Mouse (Mus musculus) 3134 (cell line): ENCODE measurements around the gene Apon.
"Not testable (repeated sequence)": the region's sequence is repeated elsewhere in the genome, so short reads cannot be mapped to it uniquely, and the experiment has no call there.

ENCODE experiments used
- DNase-seq: peaks from one replicate; pipeline ENCODE4 v3.0.0-alpha.2; 2011; ENCODE audit warnings: low spot score; ENCODE audit not compliant: insufficient read length; ENCODE audit errors: extremely low read depth

Apon gene

DNA sequence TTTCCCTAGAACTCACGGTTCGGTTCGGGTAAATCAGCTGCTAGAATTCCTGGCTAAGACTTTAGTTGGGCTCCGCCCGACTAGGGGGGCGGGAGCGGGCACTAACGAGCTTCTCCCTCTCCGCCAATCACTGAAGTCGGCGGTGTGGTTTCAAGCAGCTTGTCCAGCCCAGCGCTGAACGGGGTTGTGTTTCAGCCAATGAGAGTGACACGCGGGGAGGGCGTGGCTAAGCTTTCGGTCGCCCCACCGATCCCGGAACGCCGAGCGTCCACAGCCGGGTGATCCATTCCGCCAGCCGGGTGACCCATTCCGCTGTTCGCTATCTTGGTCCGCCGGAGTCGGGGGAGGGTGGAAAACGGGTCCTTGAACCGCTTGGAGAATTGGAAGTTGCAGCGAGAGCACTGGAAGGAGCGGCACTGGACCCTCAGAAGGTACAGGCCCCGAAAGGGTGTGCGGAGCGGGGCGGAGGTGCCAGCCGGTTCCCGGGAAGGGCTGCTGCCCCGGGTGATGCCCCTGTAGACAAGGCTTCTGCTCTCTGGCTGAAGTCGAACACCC, 16.5 kb downstream of the Apon start, which contains the start of gene Stat2:
Stat2 (plus strand) TSS at position 273 of the 555 bp plus-strand sequence.
- DNase-seq, result peak; percentile 97

DNA sequence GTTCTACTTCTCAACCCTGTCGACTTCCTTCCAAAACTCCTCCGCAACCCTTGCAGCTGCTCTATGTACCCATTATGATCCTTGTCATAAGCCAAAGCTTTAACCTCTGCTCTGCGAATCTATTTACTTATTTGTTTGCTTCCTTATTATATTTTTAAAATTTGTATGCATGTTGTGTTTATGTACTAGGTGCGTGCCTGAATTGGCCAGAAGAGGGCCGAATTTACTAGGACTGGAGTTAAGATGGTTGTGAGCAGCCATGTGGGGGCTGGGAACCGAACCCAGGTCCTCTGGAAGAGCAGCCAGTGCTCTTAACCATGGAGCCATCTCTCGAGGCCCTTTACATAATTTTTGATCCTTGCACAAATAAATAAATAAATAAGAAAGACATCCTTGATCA, 17.0 kb downstream of the Apon start:
- no peak for DNase-seq

DNA sequence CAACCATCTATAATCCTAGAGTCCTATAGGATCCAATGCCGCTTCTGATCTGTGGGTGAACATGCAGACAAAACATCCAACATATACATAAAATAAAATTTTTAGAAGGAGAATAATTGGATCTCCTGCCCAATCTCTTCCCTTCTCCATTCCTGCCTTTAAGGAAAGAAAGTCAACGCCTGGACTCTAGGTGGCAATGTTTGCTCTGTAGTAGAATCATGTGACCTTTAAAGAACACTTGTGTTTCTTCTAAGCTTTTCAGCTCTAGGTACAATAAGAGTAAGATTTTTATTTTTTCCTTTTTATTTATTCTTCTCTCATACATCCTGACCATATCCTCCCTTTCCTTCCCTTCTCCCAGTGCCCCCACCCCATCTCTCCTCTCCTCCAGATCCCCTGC, 18.0 kb downstream of the Apon start:
- no peak for DNase-seq

DNA sequence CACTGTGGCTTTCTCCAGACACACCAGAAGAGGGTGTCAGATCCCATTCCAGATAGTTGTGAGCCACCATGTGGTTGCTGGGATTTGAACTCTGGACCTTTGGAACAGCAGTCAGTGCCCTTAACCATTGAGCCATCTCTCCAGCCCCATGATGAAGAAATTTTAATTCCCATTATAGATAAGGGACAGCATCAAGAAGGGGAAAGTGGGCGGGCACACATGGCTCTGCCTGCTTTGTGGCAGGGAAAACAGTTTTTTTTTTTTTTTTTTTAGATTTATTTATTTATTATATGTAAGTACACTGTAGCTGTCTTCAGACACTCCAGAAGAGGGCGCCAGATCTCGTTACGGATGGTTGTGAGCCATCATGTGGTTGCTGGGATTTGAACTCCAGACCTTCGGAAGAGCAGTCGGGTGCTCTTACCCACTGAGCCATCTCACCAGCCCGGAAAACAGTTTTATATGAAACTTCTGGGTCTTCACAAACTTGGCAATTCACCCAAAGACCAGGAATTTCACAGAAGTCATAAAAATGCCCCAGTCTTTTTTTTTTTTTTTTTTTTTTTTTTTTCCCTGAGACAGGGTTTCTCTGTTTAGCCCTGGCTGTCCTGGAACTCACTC, 19.0 kb downstream of the Apon start:
- DNase-seq, result not testable (repeated sequence)

DNA sequence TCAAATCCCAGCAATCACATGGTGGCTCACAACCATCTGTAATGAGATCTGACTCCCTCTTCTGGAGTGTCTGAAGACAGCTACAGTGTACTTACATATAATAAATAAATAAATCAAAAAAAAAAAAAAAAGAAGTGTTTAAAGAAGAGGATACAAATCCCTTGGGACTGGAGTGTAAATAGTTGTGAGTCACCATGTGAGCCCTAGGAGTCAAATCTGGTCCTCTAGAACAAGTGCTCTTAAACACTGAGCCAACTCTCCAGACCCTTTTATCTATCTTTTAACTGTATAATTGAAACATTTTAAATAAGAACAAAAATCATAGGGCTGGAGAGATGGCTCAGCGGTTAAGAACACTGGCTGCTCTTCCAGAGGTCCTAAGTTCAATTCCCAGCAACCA, 21.5 kb downstream of the Apon start:
- DNase-seq, result not testable (repeated sequence)

DNA sequence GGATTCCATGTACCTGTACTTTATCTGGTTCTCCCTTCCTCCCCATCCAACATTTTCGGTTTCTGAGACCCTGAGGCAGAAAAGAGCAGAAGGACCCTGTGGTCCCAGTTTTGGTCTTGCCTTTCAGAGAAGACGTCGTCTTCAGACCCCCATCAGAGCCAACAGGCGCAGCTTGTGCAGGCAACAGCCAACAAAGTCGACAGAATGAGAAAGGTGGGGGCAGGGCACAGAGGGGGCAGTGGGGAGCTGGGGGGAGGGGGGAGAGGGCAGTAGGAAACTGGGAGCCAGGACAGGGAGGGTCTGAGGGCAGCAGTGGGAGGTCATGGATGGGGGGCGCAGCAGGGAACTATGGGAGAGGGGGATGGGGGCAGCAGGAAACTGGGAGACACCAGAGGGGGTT, 24.3 kb downstream of the Apon start:
- DNase-seq, result no peak

DNA sequence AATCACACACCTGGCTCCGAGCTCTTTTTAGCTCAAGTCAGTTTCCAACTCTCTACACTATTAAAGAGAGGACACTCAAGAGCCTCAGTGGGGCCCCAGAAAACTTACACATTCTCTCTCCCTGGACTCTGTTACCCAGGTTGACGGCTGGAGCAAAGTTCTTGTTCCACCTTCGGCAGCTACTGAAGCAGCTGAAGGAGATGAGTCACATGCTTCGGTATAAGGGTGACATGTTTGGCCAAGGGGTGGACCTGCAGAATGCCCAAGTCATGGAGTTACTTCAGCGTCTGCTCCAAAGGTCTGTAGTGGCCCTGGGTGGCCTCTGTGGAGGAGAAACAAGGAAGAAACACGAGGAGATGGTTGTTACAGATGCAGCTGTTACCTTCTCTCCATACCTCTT, 27.0 kb downstream of the Apon start:
- DNase-seq, result no peak

DNA sequence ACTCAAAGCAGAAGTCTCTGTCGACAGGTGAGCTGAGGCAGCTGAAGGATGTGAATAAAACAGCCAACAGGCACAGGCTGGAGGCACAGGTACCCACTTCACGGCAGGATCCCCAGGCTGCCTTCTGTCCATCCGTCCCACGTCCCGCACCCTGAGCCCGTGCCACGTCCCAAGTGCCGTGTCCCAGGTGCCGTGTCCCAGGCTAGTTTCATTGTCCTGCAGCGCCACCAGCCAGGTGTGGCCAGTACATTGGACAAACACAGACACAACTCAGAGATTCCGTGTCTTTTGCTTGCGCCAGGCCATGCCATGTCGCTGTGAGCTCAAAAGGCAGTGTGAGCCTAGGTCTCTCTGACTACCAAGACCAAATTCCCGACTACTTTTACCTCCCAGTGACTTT, 27.8 kb downstream of the Apon start:
- no peak for DNase-seq

DNA sequence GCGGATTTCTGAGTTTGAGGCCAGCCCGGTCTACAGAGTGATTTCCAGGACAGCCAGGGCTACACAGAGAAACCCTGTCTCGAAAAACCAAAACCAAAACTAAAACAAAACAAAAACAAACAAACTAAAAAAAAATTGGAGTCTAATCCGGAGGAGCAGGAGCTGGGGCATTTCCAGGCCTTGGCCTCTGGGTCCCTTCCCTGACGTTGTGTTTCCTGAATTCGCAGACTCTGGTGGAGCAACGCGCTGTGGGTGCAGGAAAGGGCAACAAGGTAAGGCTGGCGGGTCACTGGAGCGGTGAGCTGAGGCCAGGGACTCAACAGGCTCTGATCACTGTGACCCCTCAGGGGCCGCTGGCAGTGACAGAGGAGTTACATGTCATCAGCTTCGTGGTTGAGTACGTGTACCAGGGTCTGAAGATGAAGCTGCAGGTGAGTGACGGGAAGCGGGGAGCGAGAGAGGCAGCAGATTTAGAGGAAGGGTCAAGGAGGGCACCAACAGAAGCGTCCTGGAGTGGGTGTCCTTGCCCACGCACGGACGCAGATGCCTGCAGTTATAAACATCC, 29.1 kb downstream of the Apon start:
- no peak for DNase-seq

DNA sequence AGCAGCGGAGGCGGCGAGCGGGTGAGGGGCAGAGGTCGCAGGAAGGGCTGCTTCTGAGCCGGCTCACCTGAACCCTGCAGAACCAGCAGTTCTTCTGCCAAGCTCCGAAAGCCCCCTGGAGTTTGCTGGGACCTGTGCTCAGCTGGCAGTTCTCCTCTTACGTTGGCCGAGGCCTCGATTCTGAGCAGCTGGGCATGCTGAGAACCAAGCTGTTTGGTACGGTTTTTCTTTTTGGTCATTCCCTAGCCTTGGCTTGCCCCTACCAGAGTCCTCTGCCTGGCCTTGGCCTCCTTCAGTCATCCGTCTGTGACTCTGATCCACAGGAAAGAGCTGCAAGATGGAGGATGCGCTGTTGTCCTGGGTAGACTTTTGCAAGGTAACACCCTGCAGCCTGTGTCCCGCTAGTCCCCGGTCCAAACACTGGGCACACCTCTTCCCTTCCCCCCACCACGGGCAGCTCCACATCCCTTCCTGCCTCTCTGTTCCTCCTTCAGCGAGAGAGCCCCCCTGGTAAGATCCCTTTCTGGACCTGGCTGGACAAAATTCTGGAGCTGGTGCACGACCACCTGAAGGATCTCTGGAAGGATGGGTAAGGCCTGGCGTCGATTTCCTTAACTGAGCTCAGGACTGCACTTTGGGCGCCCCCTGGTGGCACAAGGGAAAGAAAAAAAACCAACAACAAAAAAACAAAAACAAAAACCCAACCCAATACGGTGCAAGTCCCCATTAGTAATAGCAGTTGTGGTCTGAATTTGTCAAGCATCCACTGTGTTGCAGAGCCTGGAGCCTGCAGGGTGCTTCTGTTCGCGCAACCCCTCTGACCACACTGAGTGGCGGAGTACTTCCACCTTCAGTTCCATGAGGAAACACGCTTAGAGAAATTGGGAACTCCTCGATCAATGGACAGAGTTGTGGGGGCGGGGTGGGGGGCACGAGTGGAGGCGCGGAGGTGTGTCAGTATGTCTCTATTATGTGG, 30.0 kb downstream of the Apon start:
- peak; percentile 47 for DNase-seq

DNA sequence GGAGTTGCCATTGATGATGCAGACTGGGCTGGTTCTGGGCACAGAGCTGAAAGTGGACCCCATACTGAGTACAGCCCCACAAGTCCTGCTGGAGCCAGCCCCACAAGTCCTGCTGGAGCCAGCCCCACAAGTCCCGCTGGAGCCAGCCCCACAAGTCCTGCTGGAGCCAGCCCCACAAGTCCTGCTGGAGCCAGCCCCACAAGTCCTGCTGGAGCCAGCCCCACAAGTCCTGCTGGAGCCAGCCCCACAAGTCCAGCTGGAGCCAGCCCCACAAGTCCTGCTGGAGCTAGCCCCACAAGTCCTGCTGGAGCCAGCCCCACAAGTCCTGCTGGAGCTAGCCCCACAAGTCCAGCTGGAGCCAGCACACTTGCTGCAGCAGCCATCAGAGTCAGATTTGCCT, 36.7 kb downstream of the Apon start:
- not testable (repeated sequence) for DNase-seq

DNA sequence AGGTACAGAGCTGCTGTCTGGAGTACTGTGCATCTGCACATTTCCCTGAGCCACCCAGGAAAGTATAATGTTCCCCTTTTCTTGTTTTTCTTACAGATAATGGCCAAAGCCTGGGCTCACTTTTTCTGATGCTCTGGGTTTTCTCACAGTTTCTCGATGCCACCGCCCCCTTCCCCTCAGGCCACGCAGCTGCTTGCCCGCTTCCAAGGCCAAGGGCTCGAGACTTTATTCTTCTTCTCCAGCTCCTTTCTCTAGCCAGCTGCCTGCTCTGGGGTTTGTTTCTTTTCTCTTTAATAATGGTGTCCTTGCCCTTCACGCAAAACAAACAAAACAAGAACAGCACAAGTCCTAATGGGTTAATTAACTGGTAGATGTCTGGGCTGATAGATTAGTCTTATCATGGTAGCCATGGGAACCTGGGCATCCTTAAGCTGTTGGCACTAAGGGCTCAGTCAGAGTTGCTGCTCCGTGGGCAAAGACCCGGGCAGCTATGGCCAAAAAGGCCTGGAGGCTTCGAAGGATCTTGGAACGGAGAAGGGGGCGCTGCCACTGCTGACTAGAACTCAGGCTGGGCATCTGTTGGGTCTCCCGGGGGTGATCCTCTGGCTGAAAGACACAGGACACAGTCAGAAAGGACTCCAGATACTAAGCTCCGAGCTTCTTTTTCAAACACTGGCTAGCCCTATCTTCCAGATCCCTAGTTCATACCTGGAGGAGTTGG, 42.6 kb downstream of the Apon start:
- DNase-seq, result no peak

DNA sequence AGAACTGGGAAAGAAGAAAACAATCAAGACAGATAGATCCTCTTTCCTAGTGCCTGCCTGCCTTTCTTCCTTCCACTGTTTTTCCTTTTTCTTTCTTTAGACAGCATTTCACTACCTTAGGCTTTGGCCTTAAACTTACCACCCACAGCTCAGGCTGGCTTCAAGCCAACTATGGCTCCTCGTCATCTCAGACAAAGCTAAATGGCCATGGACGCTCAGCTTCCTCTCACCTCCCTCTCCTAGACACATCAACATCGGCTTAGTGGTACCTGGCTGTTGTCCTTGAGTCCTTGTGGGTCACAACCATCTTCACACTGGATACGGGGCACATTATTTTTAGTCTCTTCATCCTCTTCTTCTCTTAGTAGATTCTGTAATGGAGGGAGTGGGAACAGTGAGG, 43.3 kb downstream of the Apon start:
- no peak for DNase-seq

DNA sequence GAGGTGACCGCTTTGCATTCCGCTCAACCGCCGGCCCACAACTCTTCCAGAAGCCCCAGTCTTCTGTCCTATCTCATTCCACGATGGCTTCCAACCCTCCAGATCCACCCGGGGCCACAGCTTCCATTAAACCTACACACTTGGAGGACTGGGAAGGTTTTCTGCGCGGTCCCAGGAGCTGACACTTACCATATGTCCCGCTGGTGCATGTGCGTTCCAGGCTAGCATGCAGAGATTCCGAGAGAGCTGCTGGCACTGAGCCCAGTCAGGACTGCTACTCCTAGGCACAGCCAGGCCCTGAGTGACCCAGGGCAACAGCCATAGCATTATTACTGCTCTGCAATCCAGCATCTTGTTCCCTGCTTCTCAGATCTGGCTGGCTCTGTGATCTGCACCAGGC, 43.7 kb downstream of the Apon start:
- DNase-seq, result no peak

DNA sequence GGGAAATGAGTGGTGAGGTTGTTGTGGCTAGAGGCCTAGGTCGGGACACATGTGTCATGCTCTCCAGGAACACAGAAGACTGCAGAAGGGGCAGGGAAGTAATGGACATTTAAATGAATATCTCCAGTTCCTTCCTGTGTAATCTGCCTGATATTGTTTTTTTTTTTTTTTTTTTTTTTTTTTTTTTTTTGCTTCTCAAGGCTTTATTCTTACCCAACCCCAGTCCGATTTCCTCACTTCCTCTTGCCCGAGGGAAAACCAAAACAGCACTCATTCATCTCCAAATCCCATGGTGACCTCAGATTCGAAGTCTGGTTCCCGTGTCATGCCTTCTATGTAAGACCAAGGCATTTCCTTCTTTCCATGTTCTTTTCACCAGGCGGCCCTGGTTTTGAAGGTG, 44.3 kb downstream of the Apon start:
- no peak for DNase-seq

DNA sequence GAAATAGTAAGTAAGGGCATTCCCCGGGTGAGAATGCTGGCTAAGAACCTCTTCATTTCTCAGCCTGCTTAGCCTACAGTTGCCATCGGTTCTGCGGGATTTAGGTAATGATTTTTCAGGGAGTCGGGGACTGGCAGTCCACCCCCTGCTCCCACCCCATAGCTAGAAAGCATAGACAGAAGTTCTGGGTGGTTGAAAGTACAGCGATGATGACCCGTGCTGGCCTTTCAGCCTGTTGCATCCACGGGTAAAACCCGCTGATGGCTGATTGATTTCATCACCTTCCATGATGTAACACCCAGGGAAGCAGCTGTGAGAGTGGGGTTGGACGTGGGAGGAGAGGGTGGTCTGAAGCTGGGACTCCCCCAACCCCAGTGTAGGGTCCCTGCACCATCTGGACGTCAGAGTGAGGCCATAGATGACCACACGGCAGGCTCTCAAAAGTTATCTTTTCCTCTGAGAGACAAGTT, 44.8 kb downstream of the Apon start, which contains the start of gene Il23a:
Il23a (minus strand) TSS at position 51 of the 470 bp plus-strand sequence.
- DNase-seq, result no peak

DNA sequence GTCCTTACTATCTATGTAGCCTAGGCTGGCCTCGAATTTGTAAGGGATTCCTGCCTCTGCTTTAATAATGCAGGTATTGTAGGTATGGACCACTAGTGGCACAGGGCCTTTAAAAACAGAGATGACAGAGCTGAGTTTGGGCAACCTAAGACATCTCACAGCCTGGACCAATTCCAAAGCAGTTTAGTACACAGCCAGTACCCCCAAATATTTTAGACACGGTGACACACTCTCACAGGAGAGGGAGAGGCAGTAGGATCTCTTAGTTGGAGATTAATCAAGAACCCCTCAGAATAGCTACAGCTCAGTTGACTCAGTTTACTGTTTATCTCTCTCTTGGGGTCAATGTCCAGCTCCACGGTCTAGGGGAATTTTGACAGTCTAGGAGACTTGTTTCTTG, 48.5 kb downstream of the Apon start:
- no peak for DNase-seq

DNA sequence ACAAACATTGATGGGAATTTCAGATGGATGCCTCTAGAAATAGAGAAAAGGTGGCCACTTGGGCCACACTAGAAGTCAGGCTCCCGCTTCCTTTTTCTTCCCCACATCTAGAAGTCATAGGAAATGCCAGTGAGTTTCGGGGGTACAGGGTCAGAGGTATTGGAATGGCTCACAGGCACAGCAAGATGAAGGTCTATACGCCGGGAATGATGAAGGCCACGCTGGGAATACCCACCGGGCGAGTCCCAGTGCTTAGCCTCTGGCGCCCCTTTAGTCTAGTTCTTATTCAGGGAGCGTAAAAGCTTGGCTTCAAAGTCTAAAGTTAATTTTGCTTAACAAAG, 48.9 kb downstream of the Apon start:
- DNase-seq, result no peak

DNA sequence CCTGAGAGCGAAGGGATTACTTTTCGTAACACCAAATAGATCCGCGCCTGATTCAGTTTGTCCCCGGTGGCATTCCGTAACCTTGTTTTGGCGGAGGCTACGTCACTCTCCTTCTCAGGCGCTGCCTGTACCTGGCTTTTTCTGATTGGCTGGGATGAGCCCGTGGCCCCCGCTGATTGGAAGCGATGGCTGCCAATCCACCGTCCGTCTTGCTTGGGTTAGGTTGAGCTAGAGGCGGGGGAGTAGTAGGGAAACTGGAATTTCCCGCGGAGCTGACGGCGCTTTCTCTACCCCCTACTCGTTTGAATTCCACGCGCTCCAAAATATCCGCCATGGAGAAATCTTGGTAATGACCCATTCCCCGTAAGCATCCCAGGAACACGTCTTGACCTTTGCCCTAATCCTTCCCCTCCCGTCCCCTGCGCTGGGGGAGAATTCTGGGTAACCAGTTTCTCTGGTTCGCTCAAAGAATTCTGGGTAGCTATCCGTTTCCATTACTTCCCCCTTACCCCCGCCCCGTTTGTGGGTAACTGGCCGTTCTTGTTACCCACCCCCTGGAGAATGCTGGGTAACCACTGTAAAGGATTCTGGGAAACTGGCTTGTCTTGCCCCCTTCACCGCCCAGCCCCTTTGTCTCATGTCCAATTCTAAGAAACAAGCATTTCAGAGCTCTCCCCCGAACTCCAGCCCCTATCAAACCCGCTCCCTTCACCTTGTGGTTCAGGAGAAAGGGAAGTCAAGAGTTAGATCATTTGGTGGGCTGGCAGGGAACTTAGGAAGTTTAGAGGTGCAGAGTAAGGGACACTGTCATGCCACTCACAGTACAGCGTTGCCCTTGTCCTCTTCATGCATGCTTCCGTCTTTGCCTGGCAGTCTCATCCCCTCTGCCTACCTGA, 49.5 kb downstream of the Apon start, which contains the start of gene Pan2:
Pan2 (plus strand) TSS at position 210 of the 896 bp plus-strand sequence.
- peak; percentile 98 for DNase-seq
